Mouse (Mus musculus) heart, postnatal 10 days (tissue): ENCODE data around the gene R3hdm1. TPM values are rescaled to one million over a fixed set of nuclear protein-coding genes. Genes with fewer than 3 reads are reported as not detected.
A peak's percentile ranks its signal among the peaks of the same experiment; 100 is the strongest.

Experiments
- DNase-seq, 2 experiments: peaks; one replicate each; pipeline ENCODE4 v3.0.0; 2021
- intact Hi-C: fragments of 180-260 bp; cut with DNase I; formaldehyde crosslinking; loops from one replicate; pipeline ENCODE4 v1.15.1; 2025
- total RNA-seq, 2 experiments: library from RNA; stranded (reverse); gene quantifications; 2 replicates each; pipeline ENCODE4 v1.2.3; 2021

The R3hdm1 gene
- 10 to 100 TPM; 58.4 to 60.7 TPM for total RNA-seq

DNA sequence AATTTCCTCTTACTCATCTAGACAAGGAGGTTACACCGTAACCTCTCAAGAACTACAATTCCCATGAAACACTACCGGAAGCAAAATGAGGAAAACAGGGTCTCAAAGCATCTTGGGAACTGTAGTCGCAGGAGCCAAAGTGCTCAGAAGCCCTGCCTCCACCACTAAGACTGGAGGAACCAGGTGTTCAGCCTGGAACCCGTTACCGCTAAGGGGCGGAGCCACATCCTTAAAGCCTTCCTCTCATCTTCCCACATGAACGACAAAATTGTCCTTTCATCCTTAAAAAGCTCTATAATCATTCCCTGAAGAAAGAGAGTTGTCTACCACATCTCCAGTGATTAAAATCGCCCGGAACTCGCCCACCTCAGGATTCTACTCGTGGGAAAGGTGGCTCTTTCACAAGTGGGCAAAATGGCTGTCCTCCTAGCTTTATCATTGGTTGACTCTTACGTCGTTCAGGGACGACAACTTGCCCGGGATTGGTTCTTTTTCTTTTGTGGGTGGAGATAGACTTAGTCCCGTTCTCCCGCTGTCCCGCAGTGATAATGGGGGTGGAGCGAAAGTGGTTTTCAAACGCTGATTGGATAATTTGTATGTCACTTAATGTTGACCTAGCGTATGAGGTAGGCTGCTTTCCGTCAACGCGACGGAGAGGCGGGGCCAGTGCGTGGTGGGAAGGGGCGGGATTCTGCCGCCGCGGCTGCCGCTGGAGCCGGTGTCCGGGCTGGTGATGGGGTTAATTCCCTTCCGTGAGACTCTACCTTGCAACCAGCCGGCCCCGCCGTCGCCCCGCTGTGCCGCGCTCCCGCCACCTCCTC, at the start of gene R3hdm1, which contains the start of gene Zranb3:
R3hdm1 (plus strand) TSS at position 661 of the 821 bp plus-strand sequence.
Zranb3 (minus strand) TSS at position 407 of the 821 bp plus-strand sequence.
- peak; percentile 99 to 100 for DNase-seq
- intact Hi-C loops, result no loop called here

DNA sequence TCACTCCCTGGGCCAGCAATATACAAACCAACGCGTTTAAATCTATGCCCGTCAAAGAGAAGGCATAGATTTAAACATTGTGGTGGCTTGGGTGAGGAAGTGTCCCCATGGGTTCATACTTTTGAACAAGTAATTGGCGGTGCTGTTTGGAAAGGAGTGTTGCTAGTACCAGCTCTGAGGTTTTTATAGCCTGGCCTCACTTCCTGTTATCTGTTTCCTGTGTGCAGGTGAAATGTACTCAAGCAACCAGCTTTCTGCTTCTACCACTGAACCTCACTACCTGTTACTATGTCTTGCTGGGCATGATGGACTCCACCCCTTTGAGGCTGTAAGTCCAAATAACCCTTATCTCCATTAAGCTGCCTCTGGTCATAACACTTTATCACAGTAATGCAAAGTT, 45.8 kb upstream of the R3hdm1 start:
- intact Hi-C loops, result no loop called here

DNA sequence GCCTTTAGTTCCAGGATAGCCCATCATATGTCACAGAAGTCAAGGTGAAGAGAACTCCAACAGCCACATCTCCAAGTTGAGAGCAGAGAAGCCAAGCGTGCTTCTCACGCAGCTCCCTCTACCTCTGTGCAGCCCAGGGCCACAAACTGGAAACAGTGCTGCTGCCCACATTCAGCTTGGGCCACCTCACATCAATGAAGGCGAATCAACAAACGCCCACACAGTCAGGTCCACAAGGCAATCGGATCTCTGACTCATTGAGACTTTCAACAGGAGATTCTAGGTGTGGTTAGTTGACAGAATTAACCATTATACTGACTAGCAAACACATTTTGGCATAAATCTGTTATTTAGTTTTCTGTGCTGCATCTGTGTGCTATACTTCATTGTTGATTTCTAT, 44.5 kb upstream of the R3hdm1 start:
- intact Hi-C loops, result no loop called here
- DNase-seq, result no peak

More for the DNA sequence above, 45.8 kb upstream of the R3hdm1 start:
- no peak for DNase-seq

DNA sequence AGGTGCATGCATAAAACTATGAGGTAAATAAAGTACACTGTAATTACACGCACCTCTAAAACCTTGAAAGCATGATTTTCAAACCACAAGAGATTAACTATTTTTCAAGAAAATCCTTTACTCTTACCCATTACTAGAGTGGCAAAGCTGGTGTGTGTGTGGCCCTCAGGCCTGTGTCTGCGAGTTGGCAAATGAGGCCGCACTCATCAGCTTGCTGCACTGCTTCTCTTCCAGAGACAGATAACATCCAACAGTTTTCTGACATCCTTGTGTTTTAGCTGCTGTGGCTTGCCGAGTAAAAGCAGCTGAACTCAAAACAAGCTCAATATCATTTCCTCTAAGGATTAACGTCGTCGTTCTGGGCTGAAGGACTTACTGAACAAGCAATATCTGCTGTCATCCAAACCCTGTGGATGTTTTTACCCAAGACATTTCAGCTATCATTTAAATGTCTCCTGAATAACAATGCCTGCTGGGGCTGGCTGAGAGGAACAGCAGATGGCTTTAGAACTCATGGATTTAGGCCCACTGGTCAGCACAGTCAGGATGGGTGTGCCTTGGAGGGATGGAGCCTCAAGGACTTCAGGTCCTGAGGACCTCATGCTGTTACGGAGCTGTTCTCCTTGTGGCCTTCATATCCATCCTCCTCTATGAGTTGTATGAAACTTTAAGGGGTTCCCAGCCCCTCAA, 42.3 kb upstream of the R3hdm1 start:
- no peak for DNase-seq
- intact Hi-C loops, result no loop called here

DNA sequence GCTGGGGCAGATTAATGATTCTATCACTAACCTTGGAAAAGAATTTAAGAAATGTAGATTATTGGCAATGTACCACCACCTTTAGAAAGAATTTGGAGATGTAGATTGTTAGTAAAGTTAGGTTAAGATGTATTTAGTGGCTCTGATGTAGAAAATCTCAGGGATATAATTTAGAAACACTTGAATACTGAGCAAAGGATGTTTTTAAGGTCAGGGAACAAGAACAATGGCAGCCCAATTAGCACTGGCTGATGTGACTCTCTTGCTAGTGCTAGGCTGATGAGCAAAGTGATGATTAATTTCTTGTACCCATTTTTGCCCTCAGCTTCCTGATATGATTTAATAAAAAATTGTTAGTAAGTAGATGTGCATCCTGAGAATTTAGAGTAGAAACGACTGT, 41.7 kb upstream of the R3hdm1 start:
- intact Hi-C loops, result no loop called here
- DNase-seq, result no peak

DNA sequence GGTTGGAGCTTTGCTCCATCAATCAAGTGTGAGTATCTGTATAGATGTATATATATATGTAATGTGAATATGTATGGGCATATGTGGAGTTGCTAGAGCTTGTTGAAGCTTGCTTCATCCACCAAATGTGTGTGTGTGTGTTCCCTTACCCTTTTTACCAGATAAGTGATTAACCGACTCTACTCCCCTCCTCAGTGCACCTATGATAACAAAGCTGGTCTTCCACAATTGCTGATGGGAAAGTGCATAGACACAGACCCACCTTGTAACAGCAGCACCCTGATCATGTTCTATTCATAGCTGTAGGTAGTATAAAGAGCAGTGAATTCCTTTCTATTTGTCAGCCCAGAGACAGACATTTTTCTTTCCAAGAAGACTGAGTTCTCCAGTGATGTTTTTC, 40.9 kb upstream of the R3hdm1 start:
- DNase-seq, result no peak
- intact Hi-C loops, result no loop called here

DNA sequence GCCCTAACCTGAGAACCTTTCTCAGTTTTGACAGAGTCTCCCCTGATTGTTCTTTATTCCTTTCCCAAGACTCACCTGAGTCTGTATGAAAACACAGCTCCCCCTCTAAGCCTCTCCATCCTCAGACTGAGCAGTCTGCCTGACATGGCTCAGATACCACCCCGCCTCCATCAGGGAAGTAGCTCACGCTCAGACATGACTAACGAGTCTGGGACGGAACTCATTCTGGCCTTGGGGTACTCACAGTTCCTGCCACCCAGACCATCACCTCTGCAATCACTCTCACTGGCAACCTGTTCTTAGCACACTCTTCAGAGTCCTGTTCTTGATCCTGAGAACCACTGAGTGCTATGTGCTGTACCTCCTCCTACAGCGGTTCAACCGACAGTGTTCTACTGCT, 38.4 kb upstream of the R3hdm1 start:
- intact Hi-C loops, result no loop called here
- no peak for DNase-seq

DNA sequence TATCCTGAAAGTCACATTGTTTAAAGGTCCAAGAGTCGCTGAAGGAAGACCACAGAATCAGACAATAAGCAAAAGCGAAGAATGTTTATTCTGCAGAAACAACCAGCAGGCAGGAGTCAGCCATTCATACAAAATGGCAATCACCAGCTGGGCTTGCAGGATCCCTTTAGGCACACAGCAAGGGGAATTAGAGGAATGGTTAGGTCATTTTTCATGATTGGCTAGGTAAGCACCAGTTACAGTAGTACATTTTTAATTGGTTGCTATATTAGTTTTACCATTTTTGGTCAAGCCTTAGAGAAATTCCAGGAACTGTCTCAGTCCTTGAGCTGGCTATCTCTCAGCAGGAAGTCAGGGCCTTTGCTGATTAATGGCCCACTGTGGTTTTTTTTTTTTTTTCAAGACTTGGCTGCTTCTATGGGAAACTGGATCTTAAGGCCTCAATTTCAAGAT, 34.1 kb upstream of the R3hdm1 start:
- no peak for DNase-seq
- intact Hi-C loops, result no loop called here

DNA sequence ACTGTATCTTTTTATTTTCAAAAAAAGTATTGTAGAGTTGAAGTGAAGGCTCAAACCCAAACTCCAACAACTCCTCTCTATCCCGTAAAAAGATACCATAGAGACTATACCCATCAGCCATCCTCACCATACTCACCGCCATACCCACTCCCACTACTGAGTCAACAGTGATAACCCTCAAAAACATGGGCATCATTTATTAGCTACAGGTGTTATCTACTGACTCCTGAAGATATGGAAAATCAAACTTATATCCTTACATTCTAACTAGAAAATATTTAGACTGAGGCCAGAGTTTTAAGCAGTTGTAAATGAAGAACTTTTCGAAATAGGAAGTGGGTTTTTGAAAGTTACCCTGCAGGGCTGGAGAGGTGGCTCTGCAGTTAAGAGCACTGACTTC, 33.1 kb upstream of the R3hdm1 start:
- intact Hi-C loops, result no loop called here
- no peak for DNase-seq

DNA sequence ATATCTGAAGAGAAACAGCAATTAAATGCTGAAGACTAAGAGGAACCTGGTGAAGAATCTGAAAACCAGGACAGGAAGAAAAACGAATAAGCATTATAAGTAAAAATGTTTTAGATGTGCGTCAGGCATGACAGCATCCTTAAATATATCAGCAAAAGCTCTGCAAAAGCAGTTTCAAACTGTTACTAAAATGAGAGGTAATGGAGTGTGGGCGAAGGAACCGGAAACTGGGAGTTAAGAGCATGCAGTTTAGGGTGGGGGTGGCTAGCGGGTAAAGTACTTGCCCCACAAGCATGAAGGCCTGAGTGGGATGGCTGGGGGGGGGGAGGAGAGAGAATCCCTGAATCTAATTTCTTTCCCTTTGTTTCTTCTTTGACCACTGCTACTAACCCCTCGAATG, 30.1 kb upstream of the R3hdm1 start:
- no peak for DNase-seq
- intact Hi-C loops, result no loop called here

DNA sequence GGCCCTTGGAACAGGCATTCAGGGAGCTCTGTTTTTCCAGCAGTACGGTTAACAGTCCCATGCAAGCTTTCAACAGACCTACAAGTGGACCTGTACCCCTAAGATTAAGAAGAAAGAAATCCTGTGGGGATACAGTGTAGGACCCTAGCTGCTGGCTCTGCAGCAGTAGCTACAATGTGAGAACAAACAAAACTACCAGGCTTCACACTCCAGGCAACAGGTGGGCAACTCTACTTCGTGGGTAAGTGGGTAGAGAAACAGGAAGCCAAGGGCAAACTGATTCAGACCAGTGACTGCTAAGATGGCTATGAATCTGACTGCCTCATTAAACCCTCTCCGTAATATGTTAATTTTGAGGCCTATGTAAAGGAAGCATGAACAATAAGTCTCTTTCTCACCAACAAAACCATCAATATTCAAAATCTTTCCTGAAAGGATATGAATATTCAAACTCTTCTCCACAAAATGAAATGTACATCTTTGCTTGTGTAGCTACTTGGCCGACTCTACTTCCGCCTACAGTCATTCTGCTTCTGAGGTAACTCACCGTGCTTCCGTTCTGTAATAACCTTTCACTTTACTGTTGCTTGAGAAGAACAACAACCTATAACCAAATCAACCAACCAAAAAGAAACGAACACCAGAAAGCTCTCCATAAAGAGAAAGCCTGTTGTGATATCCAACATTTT, 26.2 kb upstream of the R3hdm1 start:
- DNase-seq, result no peak
- intact Hi-C loops, result no loop called here

DNA sequence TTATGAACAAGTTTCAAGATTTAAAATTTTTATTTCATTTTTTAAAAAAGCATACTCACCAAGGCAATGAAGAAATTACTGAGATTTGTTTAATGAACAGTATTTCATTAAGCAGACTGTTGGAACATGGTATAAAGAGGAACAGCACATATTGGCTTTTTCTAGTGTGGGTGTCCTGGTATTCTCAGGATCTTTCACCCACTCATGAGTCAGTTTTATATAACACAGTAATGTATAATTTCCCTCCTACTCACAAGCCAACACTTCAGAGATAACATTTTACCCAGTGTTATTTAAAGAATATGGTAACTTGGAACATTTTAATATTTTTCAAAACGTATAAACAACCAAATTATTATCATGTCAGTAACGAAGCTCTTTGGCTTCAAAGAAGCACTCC, 25.3 kb upstream of the R3hdm1 start:
- DNase-seq, result no peak
- intact Hi-C loops, result no loop called here

DNA sequence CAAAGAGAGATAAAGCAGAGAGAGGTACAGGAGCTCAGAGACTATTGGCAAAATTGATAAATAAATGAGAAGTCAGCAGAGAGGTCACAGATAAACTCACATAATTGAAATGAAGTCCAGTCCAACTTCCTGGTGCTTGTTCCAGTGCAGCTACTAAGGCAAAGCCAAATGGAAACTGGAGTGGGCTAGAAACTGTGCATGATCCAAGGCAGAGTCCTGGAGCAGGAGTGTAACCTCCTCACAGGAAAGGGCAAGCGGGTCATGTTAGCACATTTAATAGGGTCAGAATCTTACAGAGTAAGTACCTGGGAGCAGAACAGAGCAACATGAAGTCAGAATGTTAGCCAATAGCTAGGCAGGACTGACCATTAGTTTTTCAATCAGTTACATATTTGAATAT, 24.5 kb upstream of the R3hdm1 start:
- no peak for DNase-seq
- intact Hi-C loops, result no loop called here

DNA sequence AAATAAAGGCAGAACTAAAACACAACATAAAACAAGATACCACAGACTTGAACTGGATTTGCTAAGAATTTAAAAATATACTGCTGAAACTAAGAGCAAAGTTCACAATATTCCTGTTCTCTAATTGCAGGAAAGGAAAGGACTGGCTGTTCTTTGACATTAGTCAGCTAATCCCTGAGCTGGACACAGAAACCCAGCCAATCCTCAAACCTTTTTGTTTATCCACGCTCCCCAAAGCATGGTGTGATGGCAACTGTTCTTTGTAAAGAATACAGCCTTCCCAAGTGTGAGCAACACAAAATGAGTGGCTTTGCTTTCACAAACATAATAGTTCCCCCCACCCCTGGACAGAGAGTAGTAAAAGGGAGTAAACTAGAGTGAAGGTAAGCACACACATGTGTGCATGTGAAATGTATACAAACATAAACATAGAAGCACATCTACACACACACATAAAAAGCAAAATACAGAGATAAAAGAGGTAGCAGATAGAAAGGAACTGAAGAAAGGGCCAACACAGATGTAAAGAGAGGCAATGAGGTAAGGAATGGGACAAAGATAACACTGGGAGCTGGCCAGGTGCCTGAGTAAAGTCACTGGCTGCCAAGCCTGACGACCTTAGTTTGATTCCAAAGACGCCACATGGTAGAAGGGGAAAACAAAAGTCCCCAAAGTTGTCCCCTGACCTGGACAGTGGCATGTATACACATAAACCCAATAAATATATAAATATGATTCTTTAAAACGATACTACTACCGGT, 22.0 kb upstream of the R3hdm1 start:
- intact Hi-C loops, result no loop called here
- DNase-seq, result peak; percentile 69 to 79

DNA sequence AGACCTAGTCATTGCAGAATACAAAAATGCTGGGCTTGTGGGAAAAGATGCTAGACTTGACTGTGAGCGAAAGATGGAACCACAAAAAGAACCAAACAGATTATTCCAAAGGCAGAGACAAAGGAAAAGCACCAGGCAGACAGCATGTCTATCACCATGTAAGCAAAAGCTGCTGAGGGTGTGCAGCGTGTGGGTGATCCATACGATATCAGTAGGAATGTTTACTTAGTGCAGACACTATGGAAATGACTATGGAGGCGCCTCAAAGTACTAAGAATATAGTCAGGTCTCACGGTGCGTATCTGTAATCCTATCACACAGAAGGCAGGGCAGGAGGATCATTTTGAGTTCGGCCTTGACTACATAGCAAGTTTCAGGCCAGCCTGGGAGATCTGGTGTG, 21.2 kb upstream of the R3hdm1 start:
- DNase-seq, result no peak
- intact Hi-C loops, result no loop called here

DNA sequence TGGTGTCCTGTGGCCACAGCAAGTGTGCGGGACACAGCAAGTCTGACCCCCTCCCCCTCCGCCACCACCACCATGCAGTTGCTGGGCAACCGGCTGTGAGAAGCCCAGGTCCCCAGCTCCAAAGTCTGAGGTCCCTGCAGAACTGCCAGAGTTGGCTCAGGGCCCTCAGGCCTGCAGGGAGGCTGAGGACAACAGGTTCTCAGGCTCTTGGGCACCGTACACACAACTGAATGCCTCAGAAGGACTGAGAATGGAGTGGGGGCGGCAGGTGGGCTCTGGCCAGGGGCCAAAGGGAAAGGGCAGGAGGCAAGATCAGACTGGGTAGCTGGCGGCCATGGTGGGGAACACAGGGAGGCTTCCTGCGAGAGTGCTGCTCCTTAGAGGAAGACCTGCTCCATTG, 20.3 kb upstream of the R3hdm1 start:
- peak in 1 of 2 experiments; percentile 19 for DNase-seq
- intact Hi-C loops, result no loop called here

DNA sequence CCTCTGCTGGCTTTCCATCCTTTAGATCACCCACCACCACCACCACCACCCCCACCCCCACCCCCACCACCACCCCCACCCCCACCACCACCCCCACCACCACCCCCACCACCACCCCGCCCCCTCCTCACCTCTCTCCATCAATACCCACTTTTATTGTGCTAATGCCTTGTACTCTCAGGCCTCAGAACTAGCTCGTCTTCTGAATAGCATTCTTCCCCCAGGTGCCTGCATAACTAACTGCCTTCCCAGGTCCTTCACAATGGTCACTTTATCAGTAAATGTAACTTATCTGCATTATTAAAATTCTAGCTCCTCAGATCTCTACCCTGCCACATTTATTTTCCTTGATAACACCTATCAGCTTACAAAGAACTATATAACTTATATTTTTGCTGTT, 8.4 kb upstream of the R3hdm1 start:
- no peak for DNase-seq
- intact Hi-C loops, result no loop called here

DNA sequence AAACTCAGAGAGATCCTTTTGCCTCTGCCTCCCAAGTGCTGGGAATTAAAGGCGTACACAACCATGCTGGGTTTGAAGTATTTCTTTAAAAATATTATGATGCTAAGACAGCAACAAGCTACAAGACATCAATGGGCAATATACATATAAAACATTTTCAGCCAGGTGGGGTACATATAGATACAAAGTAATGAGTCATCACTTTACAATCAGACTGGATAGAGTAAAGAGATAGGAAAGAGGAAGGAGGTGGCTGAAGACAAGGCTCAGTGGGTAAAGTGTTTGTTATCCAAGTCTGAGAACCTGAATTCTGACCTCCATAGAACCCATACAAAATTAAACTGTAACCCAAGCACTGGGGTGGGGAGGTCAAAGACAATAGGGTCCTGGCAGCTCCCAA, 4.8 kb upstream of the R3hdm1 start:
- intact Hi-C loops, result no loop called here

DNA sequence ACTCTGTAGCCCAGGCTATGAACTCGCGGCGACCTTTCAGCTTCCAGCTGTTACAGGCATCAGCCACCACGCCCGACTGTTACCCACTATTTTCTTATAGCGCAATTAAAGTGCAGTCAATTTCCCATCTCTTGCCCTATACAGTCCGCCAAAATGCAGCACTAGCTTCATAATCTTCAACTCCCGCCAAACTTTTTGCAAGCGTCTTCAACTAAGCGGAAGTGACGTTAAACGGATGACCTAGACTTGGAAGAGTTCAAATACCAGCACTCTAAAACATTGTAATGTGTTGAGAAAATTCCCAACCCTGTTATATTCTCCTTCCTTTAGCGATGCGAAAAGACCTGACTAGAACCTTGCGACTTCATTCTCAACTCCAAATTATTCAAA, 855 bp upstream of the R3hdm1 start:
- DNase-seq, result no peak
- intact Hi-C loops, result no loop called here

More for the DNA sequence above, 4.8 kb upstream of the R3hdm1 start:
- DNase-seq, result no peak

DNA sequence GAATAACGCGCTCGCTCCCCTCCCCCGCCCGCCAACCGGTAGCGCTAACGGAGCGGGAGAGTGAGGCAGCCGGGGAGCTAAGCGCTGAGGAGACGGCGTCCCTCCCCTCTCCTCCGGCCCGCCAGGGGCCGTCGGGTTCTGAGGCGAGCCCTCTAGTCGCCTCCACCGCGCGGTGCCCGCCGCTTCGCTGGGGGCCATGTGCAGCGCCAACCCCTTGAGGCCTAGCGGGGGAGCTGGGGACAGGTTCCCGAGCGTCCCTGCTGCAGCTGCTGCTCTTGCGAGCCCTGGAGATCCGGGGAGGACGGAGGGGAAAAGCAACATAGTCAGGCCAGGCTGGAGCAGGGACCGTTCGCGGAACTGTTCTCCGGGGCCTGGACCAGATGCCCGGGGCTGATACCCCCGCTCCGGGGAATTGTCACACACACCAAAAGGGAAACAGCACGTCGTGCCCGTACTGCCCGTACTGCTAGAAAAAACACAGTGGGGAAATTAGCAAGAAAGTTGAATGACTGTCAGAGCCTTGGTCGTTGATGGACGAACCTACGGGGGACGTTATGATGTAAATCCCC, 503 bp downstream of the R3hdm1 start:
- no peak for DNase-seq
- intact Hi-C loops, result no loop called here
